Mouse (Mus musculus) cerebellum, adult 8-10 months (tissue): ENCODE results near the gene H2-Eb1.

ENCODE experiments used
- DNase-seq: peaks from one replicate; pipeline ENCODE4 v3.0.0; 2022

Gene H2-Eb1

DNA sequence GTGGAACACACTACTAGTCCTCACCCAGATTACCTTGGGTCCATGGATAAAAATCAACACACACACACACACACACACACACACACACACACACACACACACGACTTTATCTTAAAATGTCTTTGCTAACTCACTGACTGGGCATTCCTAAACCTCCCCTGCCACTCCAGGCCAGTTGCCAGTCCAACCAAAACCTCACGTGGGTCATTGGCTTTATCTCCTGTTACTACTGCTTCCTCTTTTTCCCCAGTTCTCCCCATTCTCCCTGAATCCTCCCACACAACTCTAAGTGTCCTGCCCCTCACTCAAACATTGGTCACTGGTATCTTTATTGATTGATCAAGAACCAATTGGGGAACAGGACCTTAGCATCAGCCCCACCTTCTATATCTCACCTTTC, 11.6 kb downstream of the H2-Eb1 start:
- DNase-seq: no peak

GRCm38 (mm10) chr17:34325436-34325835, 19.8 kb downstream of the H2-Eb1 start, which contains the start of gene H2-Eb2:
Gene H2-Eb2, plus strand, starts transcription at chr17:34325665.
- DNase-seq: no peak

- DNase-seq: no peak
Measured at GRCm38 (mm10) chr17:34326373-34326772, 20.7 kb downstream of the H2-Eb1 start.

DNA sequence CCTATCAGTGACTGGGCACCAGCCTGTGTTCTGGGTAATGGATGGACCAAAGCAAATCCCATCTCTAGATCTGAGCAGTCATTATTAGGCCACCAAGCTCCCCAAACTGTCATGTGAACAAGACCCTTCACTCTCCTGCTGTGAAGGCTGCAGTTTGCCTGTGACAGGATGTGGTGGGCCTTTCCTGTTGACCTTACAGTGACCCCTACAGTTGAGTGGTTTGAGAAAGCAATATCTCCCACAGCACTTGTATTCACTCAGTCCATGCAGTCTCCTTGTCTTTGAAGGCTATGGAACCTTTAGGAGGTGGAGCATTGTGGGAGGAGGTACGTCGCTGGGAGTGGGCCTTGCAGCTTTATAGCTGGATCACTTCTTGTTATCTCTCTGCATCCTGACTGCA, 24.1 kb downstream of the H2-Eb1 start:
- DNase-seq: no peak

GRCm38 (mm10) chr17:34331200-34331599, 25.5 kb downstream of the H2-Eb1 start:
- no peak for DNase-seq

- no peak for DNase-seq
Measured at GRCm38 (mm10) chr17:34340619-34341402, 35.1 kb downstream of the H2-Eb1 start.

DNA sequence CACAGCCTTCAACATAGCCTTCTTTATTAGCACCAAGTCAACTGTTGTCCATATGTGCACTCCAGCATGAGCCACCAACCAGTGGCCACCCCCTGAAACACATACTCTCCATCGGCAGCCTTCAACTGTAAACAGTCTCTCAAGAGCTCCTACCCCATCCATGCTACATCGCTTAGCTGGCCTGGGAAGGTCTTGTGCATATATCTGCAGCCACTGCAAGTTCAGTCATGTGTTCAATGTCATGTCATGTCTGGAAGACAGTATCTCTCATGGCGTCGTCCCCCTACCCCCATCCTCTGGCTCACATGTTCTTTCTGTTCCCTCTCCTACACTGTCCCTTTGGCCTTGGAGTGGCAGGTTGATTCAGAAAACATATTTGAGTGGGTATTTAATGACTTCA, 39.2 kb downstream of the H2-Eb1 start:
- DNase-seq: no peak

DNA sequence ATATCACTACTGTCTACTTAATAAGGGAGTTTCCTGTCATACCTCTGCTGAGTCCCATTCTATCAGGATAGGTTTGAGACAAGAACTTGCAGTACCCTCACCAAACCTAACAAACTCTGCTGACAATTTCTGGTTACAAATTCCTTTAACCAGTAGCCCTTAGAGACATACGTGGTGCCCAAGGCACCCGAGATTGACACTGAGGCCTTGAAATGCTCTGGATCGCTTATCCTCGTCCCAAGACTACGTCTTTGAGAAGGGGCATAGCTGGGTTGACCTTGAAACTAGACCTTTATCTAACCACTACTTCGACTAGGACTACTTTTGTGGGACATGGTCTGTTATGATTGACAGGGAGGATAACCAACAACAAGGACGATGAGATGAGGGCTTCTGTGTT, 39.8 kb downstream of the H2-Eb1 start:
- DNase-seq: no peak

DNA sequence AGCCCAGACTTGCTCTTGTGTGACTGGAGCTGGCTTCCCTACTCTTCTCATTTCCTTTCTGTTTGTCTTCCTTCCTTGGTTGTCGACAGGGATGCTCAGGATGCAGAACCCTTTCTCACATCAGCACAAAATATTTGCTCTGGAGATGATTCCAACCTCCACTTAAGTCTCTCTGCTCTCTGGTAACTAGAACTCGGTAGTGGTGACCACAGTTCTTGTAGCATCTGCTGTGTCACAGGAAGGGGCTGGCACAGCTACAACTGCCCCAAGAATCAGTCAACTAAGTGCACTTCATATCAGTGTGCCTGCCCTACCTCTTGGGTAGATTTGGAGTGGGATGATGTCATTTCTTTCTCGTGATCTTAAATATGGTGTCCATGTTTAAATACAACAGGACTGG, 40.4 kb downstream of the H2-Eb1 start:
- DNase-seq: no peak

GRCm38 (mm10) chr17:34347606-34348308, 42.1 kb downstream of the H2-Eb1 start:
- no peak for DNase-seq

DNA sequence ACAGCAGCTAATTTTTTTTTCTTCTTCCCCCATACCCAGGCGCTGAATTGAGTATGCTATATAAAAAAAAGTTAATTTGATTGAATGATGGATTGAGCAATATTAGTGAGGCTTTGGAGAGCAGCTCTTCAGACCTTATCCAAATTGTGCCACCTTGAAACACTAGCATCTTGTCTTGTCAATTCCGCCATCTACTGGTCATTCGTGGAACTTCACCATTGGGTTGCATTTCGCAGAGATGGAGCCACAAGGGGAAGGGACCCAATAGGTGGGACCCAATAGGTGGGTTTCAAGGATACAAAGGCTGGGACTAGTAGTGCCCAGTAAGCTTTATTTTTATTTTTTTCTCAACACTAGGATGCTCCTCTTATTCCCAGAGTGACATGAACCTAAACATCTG, 43.8 kb downstream of the H2-Eb1 start:
- peak; percentile 59 for DNase-seq

GRCm38 (mm10) chr17:34354539-34354938, 48.9 kb downstream of the H2-Eb1 start, which contains the start of gene Btnl2:
Gene Btnl2, plus strand, starts transcription at chr17:34354822.
- DNase-seq: no peak

GRCm38 (mm10) chr17:34354940-34355339, 49.3 kb downstream of the H2-Eb1 start:
- DNase-seq: no peak

- no peak for DNase-seq
Measured at GRCm38 (mm10) chr17:34362954-34363546, 57.4 kb downstream of the H2-Eb1 start.

DNA sequence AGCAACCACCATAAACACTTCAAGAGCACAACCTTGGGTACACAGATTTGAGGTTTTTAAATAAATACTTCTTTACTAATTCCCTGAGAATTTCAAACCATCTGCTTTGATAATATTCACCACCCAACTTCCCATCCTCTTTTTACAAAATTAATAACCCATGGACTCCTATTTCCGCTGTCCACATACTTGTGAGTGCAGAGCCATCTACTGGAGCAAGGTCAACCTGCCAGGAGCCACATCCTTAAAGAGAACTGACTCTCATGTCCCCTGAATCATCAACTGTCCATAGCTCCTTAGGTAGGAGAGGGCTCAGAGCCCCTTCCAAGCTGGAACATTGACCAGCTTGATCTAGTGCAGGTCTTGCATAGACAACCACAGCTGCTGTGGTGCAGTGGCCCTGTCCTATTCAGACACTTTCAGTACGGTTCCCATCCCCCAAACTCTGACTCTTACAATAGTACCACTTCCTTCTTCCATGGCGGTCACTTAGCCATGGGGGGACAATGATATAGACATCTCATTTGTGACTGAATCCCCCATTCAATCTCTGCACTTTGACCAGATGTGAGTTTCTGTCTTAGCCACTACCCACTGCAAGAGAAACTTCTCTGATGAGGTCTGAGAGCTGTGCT, 58.1 kb downstream of the H2-Eb1 start:
- no peak for DNase-seq

DNA sequence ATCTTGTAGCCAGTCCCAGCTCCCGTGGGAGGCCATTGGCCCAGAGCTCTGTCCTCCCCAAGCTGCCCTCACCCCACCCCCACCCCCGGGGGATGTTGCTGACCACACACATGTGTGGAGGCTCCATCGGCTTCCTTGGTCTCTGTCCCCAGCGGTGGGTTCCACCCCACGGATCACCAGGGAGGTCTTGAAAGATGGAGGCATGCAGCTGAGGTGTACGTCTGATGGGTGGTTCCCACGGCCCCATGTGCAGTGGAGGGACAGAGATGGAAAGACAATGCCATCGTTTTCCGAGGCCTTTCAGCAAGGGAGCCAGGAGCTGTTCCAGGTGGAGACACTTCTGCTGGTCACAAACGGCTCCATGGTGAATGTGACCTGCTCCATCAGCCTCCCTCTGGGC, 59.4 kb downstream of the H2-Eb1 start:
- no peak for DNase-seq
